Mouse (Mus musculus) midbrain, embryonic 10.5 days (tissue): ENCODE measurements at regions not wholly inside any gene's neighbourhood (a gene's known extent, or its start where the extent isn't known, plus 50 kb on each side); places are given as distances from the start of the nearest gene placed in this dataset.
A peak's percentile ranks its signal among the peaks of the same experiment; 100 is the strongest.

Experiments
- DNase-seq: peaks from one replicate; pipeline ENCODE4 v3.0.0-alpha.2; 2017; ENCODE audit warnings: low spot score
- H3K27ac ChIP-seq: fragments of 300-500 bp; sonication (generic); replicated peaks from 2 replicates; pipeline ENCODE4 v1.5.1; 2016; ENCODE audit warnings: mild to moderate bottlenecking
- H3K27me3 ChIP-seq: fragments of 300-500 bp; sonication (generic); 2 replicates; pipeline ENCODE4 v1.6.1; 2016; ENCODE audit warnings: low read depth, mild to moderate bottlenecking; ENCODE audit not compliant: poor library complexity, severe bottlenecking
- H3K36me3 ChIP-seq: fragments of 300-500 bp; sonication (generic); 2 replicates; pipeline ENCODE4 v1.6.1; 2016; ENCODE audit warnings: mild to moderate bottlenecking, moderate library complexity
- H3K4me1 ChIP-seq: fragments of 300-500 bp; sonication (generic); 2 replicates; pipeline ENCODE4 v1.6.1; 2016
- H3K4me3 ChIP-seq: fragments of 300-500 bp; sonication (generic); 2 replicates; pipeline ENCODE4 v1.5.1; 2016; ENCODE audit warnings: mild to moderate bottlenecking, moderate library complexity
- H3K9me3 ChIP-seq: fragments of 300-500 bp; sonication (generic); replicated peaks from 2 replicates; pipeline ENCODE4 v1.6.1; 2016; ENCODE audit warnings: mild to moderate bottlenecking
- WGBS: fragments of 180-500 bp; shearing (Covaris S2); methylation state at CpG from one replicate; pipeline ENCODE4 v1.1.7; 2016; 5-methylcytosine and 5-hydroxymethylcytosine counted together

DNA sequence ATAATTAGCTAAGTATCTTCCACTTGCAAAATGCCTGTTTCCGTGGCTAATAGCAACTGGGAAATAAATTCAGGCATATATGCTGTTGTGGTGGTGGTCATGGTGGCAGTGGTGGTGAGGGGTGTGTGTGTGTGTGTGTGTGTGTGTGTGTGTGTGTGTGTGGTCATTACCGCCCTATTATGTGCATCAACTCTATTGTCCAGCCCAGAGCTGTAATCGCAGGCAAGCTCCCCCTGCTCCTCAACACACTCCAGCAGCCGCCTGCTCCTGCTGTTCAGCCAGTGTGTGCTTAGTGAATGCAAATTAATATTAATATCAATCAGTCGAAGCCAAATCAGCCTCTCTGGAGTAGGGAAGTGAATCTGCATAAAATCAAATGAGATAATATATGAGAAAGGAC lies 152.9 kb upstream of the Zic3 start:
- no peaks in the 10 kb centered on the region for H3K36me3 ChIP-seq
- 79% methylated on average over 5 of the region's 5 CpGs for WGBS
- DNase-seq = no peak
- H3K27ac ChIP-seq = no peak overlapping the region
- H3K27me3 ChIP-seq = no peaks in the 10 kb centered on the region; the same call in 1 of the 2 replicates
- no peaks in the 10 kb centered on the region for H3K9me3 ChIP-seq
- no peaks in the 10 kb centered on the region for H3K4me1 ChIP-seq
- no peak overlapping the region for H3K4me3 ChIP-seq

DNA sequence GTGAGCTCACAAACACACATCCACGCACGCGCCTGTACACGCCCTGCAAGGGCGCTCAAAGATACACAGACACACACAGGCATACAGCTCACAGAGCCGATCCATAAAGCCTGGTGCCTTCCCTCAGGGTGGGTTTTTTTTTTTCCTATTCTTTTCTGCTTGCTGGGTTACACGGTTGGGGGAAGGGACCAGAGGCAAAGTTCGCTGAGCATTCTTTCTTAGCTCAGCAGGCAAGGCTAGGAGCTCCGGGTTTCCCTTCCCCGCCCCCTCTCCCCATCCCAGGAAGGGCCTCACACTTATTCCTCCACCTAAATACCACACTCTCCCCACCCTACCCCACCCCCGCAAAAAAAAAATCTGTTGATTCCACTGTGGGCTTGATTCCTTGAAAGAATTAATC lies 105.8 kb upstream of the Zic3 start:
- peak; percentile 37 for DNase-seq
- WGBS = 13% methylated on average over 11 of the region's 11 CpGs
- H3K4me3 ChIP-seq = peak overlapping the region; percentile 28

DNA sequence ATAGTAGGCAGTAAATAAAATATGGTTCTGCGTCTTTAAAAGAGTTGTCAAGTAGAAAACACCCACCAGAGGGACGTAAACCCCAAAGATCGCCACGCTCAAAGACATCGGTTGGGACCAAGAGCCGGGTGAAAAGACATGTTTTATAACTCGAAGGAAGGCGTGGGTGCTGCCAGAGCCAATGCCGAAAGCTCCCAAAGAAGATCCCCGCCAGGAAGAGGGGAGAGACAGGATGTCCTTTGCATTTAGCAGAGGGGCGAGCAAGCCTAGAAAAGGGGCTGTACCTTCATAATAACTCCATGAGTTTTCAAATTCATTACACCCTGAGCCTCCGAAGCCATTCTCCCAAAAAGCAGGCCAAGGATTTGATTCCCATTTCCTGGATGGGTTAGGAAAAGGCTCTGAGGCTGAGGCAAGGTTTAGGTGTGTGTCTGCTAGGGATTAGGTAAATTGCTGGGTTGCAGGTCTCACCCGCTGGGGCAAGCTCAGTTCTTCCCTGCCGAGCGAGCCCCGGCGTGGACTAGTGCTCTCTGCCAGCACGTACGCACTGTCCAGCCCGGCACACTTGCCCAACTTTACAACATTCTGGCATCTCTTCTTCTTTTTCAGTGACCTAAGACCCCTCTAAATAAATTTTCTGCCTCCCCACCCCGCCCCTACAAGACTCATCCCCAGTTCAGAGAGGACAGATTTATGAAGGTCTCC lies 104.9 kb upstream of the Zic3 start:
- 0 out of 2 replicates have a peak overlapping the region, but pooled peaks have one; percentile 28 for H3K27ac ChIP-seq
- no peaks in the 10 kb centered on the region for H3K9me3 ChIP-seq
- H3K4me3 ChIP-seq = peak overlapping the region; percentile 28
- H3K4me1 ChIP-seq = peaks cover 50% of the 10 kb centered on the region
- WGBS = 26% methylated on average over 21 of the region's 21 CpGs
- peaks cover 59% of the 10 kb centered on the region for H3K27me3 ChIP-seq
- no peaks in the 10 kb centered on the region for H3K36me3 ChIP-seq
- DNase-seq = peak; percentile 29

More for the DNA sequence above, 105.8 kb upstream of the Zic3 start:
- 0 out of 2 replicates have a peak overlapping the region, but pooled peaks have one; percentile 49 for H3K27ac ChIP-seq
- peaks cover 44% of the 10 kb centered on the region for H3K4me1 ChIP-seq
- H3K36me3 ChIP-seq = no peaks in the 10 kb centered on the region
- peaks cover 51% of the 10 kb centered on the region for H3K27me3 ChIP-seq
- H3K9me3 ChIP-seq = no peaks in the 10 kb centered on the region

DNA sequence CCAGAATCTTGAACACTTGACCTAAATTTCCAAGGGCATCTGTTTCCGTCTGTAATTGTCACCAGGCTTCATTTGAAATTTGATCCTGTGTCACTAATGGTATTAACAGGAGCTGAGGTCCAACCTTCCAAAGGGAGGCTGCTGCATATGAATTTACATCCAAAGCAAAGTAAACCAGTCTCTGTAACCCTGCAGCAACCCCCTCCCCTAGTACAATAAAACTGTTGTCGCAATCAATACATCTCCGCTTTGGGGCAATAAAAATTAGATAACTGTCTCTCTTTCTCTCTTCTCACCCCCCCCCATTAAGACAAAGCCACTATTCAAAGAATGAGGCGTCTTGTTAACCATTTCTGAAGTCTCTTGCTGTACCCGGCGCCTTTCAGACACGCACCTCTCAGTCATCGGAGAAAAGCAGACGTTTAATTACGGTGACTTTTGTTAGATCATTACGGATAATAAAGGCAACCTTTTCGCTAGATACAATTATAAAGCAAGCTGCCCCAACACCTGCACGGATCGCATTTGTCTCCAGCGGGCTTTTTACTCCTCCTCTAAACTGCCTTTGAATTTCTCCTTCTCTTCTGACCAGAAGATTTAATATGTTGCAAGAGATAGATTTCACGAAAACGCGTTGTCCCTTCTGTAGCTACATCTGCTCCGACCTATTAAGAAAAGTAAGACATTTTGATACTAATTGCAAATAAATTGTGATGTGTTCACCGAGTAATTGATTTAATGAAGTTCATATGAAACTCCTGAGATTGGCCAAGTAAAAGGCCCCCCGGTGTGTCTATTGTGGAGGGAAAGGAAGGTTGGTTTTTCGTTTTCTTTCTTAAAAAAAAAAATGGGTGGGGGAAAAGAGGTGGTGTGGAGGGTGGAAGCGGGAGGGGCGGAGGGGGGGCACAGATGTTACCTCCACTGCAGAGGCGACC lies 104.1 kb upstream of the Zic3 start:
- DNase-seq = no peak
- H3K4me3 ChIP-seq = peak overlapping the region; percentile 9
- 22% methylated on average over 25 of the region's 25 CpGs for WGBS
- H3K36me3 ChIP-seq = no peaks in the 10 kb centered on the region
- H3K27ac ChIP-seq = peak overlapping the region; percentile 55
- peaks cover 58% of the 10 kb centered on the region for H3K4me1 ChIP-seq
- peaks cover 67% of the 10 kb centered on the region for H3K27me3 ChIP-seq
- no peaks in the 10 kb centered on the region for H3K9me3 ChIP-seq

DNA sequence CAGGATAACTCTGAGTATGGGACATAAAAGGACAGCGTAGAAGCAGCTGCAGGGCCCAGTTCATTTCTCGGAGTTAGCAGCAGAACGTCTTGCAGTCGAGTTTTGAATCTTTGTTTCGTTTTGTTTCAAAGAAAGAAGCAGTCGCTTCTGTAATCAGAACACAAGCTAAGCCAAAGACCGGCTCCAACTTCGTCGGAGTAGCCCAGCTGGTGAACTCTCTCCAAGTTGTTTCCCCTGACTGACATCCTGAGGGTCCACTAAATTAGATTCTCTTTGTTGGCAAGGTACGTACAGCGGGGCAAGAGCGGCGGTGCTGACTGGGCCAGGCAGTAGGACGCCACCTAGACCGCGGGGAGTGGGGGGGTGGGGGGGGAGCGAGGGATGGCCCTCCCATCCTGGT lies 102.6 kb upstream of the Zic3 start:
- peaks cover 58% of the 10 kb centered on the region for H3K4me1 ChIP-seq
- WGBS = 16% methylated on average over 17 of the region's 17 CpGs

DNA sequence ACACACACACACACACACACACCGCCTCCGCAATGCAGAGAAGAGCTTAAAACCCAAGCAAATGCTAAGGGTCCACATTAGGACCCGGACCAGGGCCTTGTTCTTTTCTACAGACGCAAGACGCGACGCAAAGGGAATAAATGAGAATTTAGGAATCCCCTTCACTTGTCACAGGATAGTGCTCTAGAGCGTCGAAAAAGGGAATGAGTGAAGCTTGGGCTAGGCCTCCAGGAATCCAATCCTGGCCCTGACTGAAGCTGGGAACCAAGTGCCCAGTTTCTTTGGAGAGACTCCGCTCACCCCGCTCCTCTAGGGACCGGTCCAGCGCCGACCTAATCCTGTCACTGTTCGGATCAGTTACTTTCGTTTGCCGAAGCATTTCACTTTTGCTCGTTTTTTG lies 102.1 kb upstream of the Zic3 start:
- H3K36me3 ChIP-seq = no peaks in the 10 kb centered on the region
- 22% methylated on average over 18 of the region's 18 CpGs for WGBS
- H3K27me3 ChIP-seq = peaks cover 66% of the 10 kb centered on the region
- DNase-seq = peak; percentile 43
- peak overlapping the region; percentile 39 for H3K4me3 ChIP-seq
- peak overlapping the region; percentile 72 for H3K27ac ChIP-seq
- peaks cover 58% of the 10 kb centered on the region for H3K4me1 ChIP-seq
- no peaks in the 10 kb centered on the region for H3K9me3 ChIP-seq

More for the DNA sequence above, 102.6 kb upstream of the Zic3 start:
- Histone ChIP-seq H3K36me3 (no peaks in the 10 kb centered on the region), H3K27ac (peak overlapping the region; percentile 72), H3K27me3 (peaks cover 66% of the 10 kb centered on the region), H3K9me3 (no peaks in the 10 kb centered on the region), H3K4me3 (peak overlapping the region; percentile 39)
- DNase-seq = no peak

DNA sequence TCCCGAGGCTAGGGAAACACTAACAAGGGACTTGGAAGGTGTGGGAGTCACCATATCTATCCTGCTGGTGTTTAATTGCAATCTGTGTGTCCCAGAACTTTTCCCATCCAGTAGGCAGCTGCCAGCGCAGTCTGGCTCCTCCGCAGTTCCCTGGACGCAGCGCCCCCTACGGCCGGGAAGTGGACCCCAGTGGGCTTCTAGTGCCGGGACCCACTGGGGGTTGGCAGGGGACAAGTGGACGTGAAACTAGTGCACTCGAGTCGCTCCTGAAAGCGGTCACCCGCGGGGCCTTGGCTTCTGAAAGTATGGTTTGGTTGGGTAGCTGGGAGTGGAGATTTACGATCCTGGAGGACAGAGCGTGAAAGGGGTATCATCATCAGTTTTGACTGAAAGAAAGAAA lies 101.2 kb upstream of the Zic3 start:
- Histone ChIP-seq H3K27ac (peak overlapping the region; percentile 72; the same call in 1 of the 2 replicates), H3K4me3 (peak overlapping the region; percentile 39), H3K36me3 (no peaks in the 10 kb centered on the region), H3K9me3 (no peaks in the 10 kb centered on the region), H3K27me3 (peaks cover 64% of the 10 kb centered on the region), H3K4me1 (peaks cover 58% of the 10 kb centered on the region)
- DNase-seq = peak; percentile 66
- 20% methylated on average over 16 of the region's 16 CpGs for WGBS

DNA sequence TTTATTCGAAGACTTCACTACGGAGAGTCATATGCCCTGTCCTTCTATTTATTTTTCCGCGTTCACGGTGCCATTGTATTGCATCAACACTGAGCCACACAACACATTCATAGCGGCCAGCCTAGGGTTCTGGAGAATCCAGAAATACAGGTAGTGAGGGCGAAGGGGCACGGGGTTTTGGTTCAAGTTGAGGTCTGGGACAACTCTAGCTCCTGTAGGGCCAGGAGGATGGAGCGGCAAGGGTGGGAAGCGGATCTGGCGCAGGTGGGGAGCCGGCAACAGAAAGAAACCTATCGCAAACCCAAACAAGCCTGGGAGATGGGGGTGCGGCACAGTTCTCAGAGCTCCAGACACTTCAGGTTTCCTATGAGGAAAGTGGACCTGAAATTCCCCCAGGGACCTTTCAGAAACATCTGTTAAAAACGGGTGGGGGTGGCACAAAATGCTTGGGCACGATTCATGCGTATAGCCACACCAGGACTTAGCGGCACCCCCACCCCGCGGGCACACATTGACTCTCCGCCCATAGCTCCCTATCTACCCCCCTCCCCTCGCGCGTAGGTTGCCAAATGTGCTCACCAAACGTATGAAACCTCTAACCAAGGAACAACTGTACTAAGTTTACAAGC lies 100.6 kb upstream of the Zic3 start:
- no peaks in the 10 kb centered on the region for H3K9me3 ChIP-seq
- H3K27me3 ChIP-seq = peaks cover 59% of the 10 kb centered on the region
- H3K27ac ChIP-seq = peak overlapping the region; percentile 57; the same call in 1 of the 2 replicates
- peaks cover 51% of the 10 kb centered on the region for H3K4me1 ChIP-seq
- H3K36me3 ChIP-seq = no peaks in the 10 kb centered on the region
- peak overlapping the region; percentile 39 for H3K4me3 ChIP-seq
- DNase-seq = peak; percentile 18
- 24% methylated on average over 25 of the region's 25 CpGs for WGBS

DNA sequence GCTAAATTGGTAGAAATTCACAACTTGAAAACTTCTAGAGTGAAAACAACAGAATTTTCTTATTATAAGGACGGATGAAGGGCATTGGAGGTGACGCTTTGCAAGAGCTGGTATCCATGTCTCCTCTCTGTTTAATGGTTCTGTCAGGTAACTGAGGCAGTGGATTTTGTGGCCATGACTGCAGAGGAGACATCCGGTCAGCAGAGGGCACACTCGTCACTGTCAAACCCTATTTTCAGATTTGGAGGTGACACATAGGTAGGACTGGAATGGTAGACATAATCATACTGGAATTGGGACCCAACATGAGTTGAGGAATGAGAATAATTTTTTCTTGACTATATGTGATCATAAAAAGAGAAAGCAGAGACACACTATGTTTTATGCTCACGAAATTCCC lies 98.7 kb upstream of the Zic3 start:
- no peaks in the 10 kb centered on the region for H3K36me3 ChIP-seq
- H3K27me3 ChIP-seq = peaks cover 44% of the 10 kb centered on the region
- no peak for DNase-seq
- no peak overlapping the region for H3K4me3 ChIP-seq
- 36% methylated on average over 5 of the region's 5 CpGs for WGBS
- peaks cover 38% of the 10 kb centered on the region for H3K4me1 ChIP-seq
- H3K9me3 ChIP-seq = no peaks in the 10 kb centered on the region
- H3K27ac ChIP-seq = no peak overlapping the region

DNA sequence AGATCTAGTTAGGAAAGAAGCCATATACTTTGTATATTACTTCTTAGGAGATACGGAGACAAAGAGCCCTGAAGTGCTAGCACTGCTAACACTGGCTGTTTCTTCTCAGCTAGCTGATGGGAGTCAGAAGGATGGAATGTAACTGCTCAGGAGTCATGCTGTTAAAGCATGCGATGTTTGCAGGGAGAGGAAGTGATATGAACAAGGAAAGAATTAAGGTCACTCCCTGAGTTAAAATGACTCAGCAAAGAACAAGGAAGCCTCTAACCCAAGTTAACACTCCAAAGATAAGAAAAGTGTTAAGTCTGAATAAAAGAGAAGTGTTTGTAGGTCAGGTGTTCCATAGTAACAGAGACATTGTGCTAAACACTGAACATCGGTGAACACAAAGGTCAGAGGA lies 86.9 kb upstream of the Zic3 start:
- DNase-seq = no peak
- H3K27me3 ChIP-seq = peaks cover 2% of the 10 kb centered on the region; the same call in 1 of the 2 replicates
- 63% methylated on average over 3 of the region's 3 CpGs for WGBS

DNA sequence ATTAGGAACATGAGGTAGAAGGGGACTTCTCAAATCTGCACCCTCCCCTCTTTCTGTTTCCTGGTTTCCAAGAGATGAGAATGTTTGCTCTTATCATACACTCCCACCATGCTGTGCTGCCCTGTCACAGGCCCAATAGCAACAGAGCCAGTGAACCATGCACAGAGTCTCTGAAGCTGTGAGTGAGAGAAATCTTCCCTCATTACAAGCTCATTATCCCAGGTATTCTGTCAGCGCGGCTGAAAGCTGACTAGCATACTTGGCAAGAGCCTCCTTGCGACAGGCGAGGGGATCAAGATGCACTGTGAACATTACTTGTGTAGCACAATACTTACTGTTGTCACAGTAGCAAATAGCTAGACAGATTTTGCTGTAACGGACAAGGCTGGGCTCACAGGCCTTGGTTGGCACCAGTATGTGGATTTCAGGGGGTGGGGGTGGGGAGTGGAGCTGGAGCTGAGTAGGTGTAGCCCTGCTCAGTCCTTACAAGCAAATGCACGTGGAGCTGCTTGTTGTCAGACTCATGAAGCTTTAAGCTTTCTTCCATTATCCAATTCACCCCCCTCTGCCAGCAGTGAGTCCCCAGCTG lies 84.2 kb upstream of the Zic3 start:
- 0 out of 2 replicates have a peak, but pooled peaks cover 5% of the 10 kb centered on the region for H3K4me1 ChIP-seq
- DNase-seq = no peak
- WGBS = 39% methylated on average over 6 of the region's 6 CpGs
- no peaks in the 10 kb centered on the region for H3K9me3 ChIP-seq
- H3K4me3 ChIP-seq = no peak overlapping the region
- no peaks in the 10 kb centered on the region for H3K36me3 ChIP-seq
- H3K27ac ChIP-seq = no peak overlapping the region
- peaks cover 4% of the 10 kb centered on the region; the same call in 1 of the 2 replicates for H3K27me3 ChIP-seq

More for the DNA sequence above, 86.9 kb upstream of the Zic3 start:
- H3K9me3 ChIP-seq = no peaks in the 10 kb centered on the region
- 0 out of 2 replicates have a peak, but pooled peaks cover 5% of the 10 kb centered on the region for H3K4me1 ChIP-seq
- H3K36me3 ChIP-seq = no peaks in the 10 kb centered on the region
- H3K27ac ChIP-seq = no peak overlapping the region
- no peak overlapping the region for H3K4me3 ChIP-seq

DNA sequence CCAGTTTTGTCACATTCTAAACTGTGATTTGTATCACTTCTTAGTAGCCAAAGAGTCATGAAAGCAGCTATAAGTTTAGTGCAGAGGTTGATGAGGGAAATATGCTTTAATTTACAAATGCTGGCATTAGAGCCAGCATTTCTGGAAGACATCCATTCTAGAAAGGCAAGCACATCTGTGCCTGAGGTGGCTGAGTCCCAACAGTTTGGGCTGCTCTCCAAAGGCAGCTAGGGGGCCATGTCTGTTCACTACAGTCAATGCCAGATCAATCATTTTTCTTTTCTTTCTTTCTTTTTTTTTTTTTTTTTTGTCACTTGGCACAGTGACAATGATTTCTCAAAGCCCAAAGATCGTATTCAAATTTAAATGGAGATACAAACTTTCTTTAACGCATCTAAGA lies 71.6 kb upstream of the Zic3 start:
- WGBS = 63% methylated on average over 2 of the region's 2 CpGs
- Histone ChIP-seq H3K27ac (no peak overlapping the region), H3K4me1 (no peaks in the 10 kb centered on the region), H3K36me3 (no peaks in the 10 kb centered on the region), H3K9me3 (no peaks in the 10 kb centered on the region), H3K27me3 (no peaks in the 10 kb centered on the region), H3K4me3 (no peak overlapping the region)
- DNase-seq = no peak
